Mouse (Mus musculus) heart, adult 2 months (tissue): ENCODE data around the gene Cmah. TPM values are rescaled to one million over a fixed set of nuclear protein-coding genes. Genes with fewer than 3 reads are reported as not detected.

Source experiments
- DNase-seq, 2 experiments: peaks; one replicate each; pipeline ENCODE4 v3.0.0; 2021
- H3K27ac ChIP-seq: fragments of 200-600 bp; 2 replicates; pipeline ENCODE4 v1.8.1; 2022
- H3K27me3 ChIP-seq: fragments of 200-500 bp; 2 replicates; pipeline ENCODE4 v1.6.1; 2012; ENCODE audit warnings: mild to moderate bottlenecking, low read length, inconsistent platforms, mixed read lengths; ENCODE audit not compliant: control insufficient read depth, insufficient read depth
- H3K36me3 ChIP-seq: fragments of 200-500 bp; 2 replicates; pipeline ENCODE4 v1.6.1; 2012; ENCODE audit warnings: low read length, inconsistent platforms; ENCODE audit not compliant: control insufficient read depth, insufficient read depth
- H3K4me1 ChIP-seq: fragments of 200-500 bp; 2 replicates; pipeline ENCODE4 v1.6.1; 2011; ENCODE audit warnings: low read length; ENCODE audit not compliant: control insufficient read depth, insufficient read depth
- H3K4me3 ChIP-seq: fragments of 200-600 bp; 2 replicates; pipeline ENCODE4 v1.8.1; 2022
- H3K79me2 ChIP-seq: fragments of 200-500 bp; replicated peaks from 2 replicates; pipeline ENCODE4 v1.6.1; 2012; ENCODE audit warnings: mild to moderate bottlenecking, inconsistent platforms, low read length, moderate library complexity, mixed read lengths; ENCODE audit not compliant: control insufficient read depth, insufficient read depth
- H3K9ac ChIP-seq: fragments of 200-500 bp; 2 replicates; pipeline ENCODE4 v1.6.1; 2012; ENCODE audit warnings: low read depth, mild to moderate bottlenecking, control low read depth, inconsistent platforms, low read length, mixed read lengths
- CTCF ChIP-seq: fragments of 200-600 bp; IDR thresholded peaks from 2 replicates; pipeline ENCODE4 v1.8.1; 2022; ENCODE audit warnings: antibody characterized with exemption, mild to moderate bottlenecking, moderate library complexity
- EP300 ChIP-seq: fragments of 200-500 bp; IDR thresholded peaks from 2 replicates; pipeline ENCODE4 v1.6.1; 2011; ENCODE audit warnings: low read depth, low read length, control low read depth; ENCODE audit not compliant: insufficient read depth
- POLR2A ChIP-seq: fragments of 200-500 bp; IDR thresholded peaks from 2 replicates; pipeline ENCODE4 v1.6.1; 2011; ENCODE audit warnings: mild to moderate bottlenecking, low read depth, low read length, control low read depth; ENCODE audit not compliant: insufficient read depth
- WGBS: fragments of 180-500 bp; shearing (Covaris S2); methylation state at CpG from one replicate; pipeline ENCODE4 v1.1.7; 2018; 5-methylcytosine and 5-hydroxymethylcytosine counted together
- intact Hi-C: fragments of 180-260 bp; cut with DNase I; formaldehyde crosslinking; loops from one replicate; pipeline ENCODE4 v1.15.1; 2025
- polyA plus RNA-seq: library from polyadenylated mRNA; depleted of rRNA; stranded (reverse); fragments of >200 nt; gene quantifications from 2 replicates; pipeline ENCODE4 v1.2.3, GENCODE M21; 2012
- total RNA-seq, 2 experiments: library from RNA; stranded (reverse); gene quantifications; 2 replicates each; pipeline ENCODE4 v1.2.3; 2021

Gene Cmah
- total and polyA plus RNA-seq, 3 experiments, result 0.84 to 4.0 (median 2.7) TPM

DNA sequence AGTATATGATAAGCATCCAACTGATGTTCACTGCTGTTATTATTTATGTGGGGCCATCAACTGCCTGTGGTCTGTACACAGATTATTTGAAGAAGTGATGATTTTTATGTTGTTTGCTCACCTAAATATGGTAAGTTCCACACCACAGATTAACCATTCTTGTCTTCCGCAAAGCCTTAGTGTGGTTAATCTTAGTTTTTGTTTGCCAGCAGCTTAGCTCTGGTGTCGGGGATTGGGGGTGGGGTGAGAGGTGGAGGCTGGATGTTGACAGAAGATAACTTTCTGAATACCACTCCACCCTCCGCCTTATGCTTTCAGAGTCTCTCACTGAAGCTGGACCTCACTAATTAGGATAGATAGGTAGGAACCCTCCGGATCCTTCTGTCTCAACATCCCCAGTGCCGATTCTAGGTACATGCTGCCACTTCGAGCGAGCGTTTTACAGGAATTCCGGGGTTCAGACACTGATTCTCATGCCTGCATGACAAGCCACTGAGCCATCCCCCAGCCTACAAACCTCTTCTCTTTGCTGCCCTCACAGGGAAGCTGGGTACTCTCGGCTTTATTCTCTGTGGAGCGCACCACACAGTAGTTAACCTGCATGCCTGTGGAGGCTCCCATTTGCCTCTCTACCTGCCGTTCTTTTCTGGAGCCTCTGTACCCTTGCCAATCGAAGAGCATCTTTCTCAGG, 92.5 kb downstream of the Cmah start:
- no peaks in the 10 kb centered on the region for H3K36me3 ChIP-seq
- H3K27ac ChIP-seq, result no peak overlapping the region
- no peak for DNase-seq
- no peak overlapping the region for H3K9ac ChIP-seq
- no peaks in the 10 kb centered on the region for H3K27me3 ChIP-seq
- TF ChIP-seq EP300 (no peak), POLR2A (no peak), CTCF (no peak)
- no peak overlapping the region for H3K4me3 ChIP-seq
- intact Hi-C loops, result loop anchor here (10.0 kb wide), 1 partner anchor 265 kb away; no protein-coding TSS in a partner anchor
- H3K79me2 ChIP-seq, result no peaks in the 10 kb centered on the region
- 71% methylated on average over 13 of the region's 13 CpGs for WGBS
- H3K4me1 ChIP-seq, result no peaks in the 10 kb centered on the region; the same call in 1 of the 2 replicates

GRCm38 (mm10) chr13:24421987-24422386, 94.8 kb downstream of the Cmah start:
- TF ChIP-seq CTCF (no peak), POLR2A (no peak), EP300 (no peak)
- no peak for DNase-seq
- WGBS, result 49% methylated on average over 3 of the region's 3 CpGs
- H3K36me3 ChIP-seq, result no peaks in the 10 kb centered on the region; the same call in 1 of the 2 replicates
- no peak overlapping the region for H3K4me3 ChIP-seq
- H3K27ac ChIP-seq, result no peak overlapping the region
- H3K4me1 ChIP-seq, result no peaks in the 10 kb centered on the region
- no peak overlapping the region for H3K9ac ChIP-seq
- H3K79me2 ChIP-seq, result no peaks in the 10 kb centered on the region
- no peaks in the 10 kb centered on the region for H3K27me3 ChIP-seq
- intact Hi-C loops, result no loop called here

DNA sequence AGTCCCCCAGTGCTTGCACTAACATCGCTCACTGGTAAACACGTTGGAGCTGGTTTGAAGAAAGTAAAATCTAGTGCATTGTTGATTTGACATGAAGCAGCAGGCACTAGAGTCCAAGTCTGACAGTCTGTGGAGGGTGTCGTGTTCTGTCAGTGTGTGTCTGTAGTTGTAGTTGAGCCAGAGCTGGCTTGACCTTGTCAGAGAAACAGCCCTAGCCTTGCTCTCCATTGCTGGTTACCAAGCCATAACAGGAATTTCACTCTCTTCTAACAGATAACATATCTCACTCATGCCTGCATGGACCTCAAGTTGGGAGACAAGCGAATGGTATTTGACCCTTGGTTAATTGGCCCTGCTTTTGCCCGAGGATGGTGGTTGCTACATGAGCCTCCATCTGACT, 103.0 kb downstream of the Cmah start:
- H3K4me3 ChIP-seq, result no peak overlapping the region
- H3K27me3 ChIP-seq, result no peaks in the 10 kb centered on the region
- no peaks in the 10 kb centered on the region; the same call in 1 of the 2 replicates for H3K4me1 ChIP-seq
- WGBS, result 53% methylated on average over 5 of the region's 5 CpGs
- no peaks in the 10 kb centered on the region for H3K79me2 ChIP-seq
- H3K27ac ChIP-seq, result no peak overlapping the region
- intact Hi-C loops, result no loop called here
- TF ChIP-seq POLR2A (no peak), CTCF (no peak), EP300 (no peak)
- no peaks in the 10 kb centered on the region; the same call in 1 of the 2 replicates for H3K36me3 ChIP-seq
- no peak for DNase-seq
- no peak overlapping the region for H3K9ac ChIP-seq

GRCm38 (mm10) chr13:24431593-24431992, 104.4 kb downstream of the Cmah start:
- 15% methylated on average over 3 of the region's 3 CpGs for WGBS
- H3K36me3 ChIP-seq, result no peaks in the 10 kb centered on the region
- no peak overlapping the region for H3K9ac ChIP-seq
- H3K79me2 ChIP-seq, result no peaks in the 10 kb centered on the region
- no peak for TF ChIP-seq EP300
- no peak for TF ChIP-seq CTCF
- no peak for TF ChIP-seq POLR2A
- no peaks in the 10 kb centered on the region for H3K27me3 ChIP-seq
- H3K4me1 ChIP-seq, result no peaks in the 10 kb centered on the region; the same call in 1 of the 2 replicates
- DNase-seq, result no peak
- H3K4me3 ChIP-seq, result no peak overlapping the region
- intact Hi-C loops, result no loop called here
- no peak overlapping the region for H3K27ac ChIP-seq

- Histone ChIP-seq H3K4me3 (no peak overlapping the region), H3K4me1 (peaks cover 11% of the 10 kb centered on the region), H3K9ac (no peak overlapping the region), H3K79me2 (no peaks in the 10 kb centered on the region), H3K27me3 (no peaks in the 10 kb centered on the region), H3K27ac (0 out of 2 replicates have a peak overlapping the region, but pooled peaks have one; percentile 17), H3K36me3 (peaks cover 8% of the 10 kb centered on the region)
- 17% methylated on average over 6 of the region's 6 CpGs for WGBS
- intact Hi-C loops, result loop anchor here (10.0 kb wide), 1 partner anchor 107 kb away; no protein-coding TSS in a partner anchor
- peak; percentile 34 to 50 for DNase-seq
- TF ChIP-seq EP300, result 0 out of 2 replicates have a peak, but pooled peaks have one; percentile 14
- no peak for TF ChIP-seq POLR2A
- TF ChIP-seq CTCF, result no peak
Measured at GRCm38 (mm10) chr13:24442272-24442671, 115.1 kb downstream of the Cmah start.

GRCm38 (mm10) chr13:24443763-24444347, 116.7 kb downstream of the Cmah start:
- H3K27ac ChIP-seq, result no peak overlapping the region
- no peak for DNase-seq
- H3K27me3 ChIP-seq, result no peaks in the 10 kb centered on the region
- TF ChIP-seq CTCF (no peak), EP300 (no peak), POLR2A (no peak)
- H3K79me2 ChIP-seq, result no peaks in the 10 kb centered on the region
- no peak overlapping the region for H3K4me3 ChIP-seq
- 75% methylated on average over 4 of the region's 4 CpGs for WGBS
- H3K36me3 ChIP-seq, result peaks cover 8% of the 10 kb centered on the region
- H3K9ac ChIP-seq, result no peak overlapping the region
- peaks cover 11% of the 10 kb centered on the region for H3K4me1 ChIP-seq
- intact Hi-C loops, result loop anchor here (10.0 kb wide), 1 partner anchor 109 kb away; no protein-coding TSS in a partner anchor
